Mouse (Mus musculus) cerebellum, adult 2 months (tissue): ENCODE data around the gene Csgalnact2.

ENCODE experiments used
- CTCF ChIP-seq: fragments of 200-500 bp; IDR thresholded peaks from 2 replicates; pipeline ENCODE4 v1.5.1; 2011; ENCODE audit warnings: low read depth, mild to moderate bottlenecking, control low read depth, low read length, moderate library complexity, borderline replicate concordance; ENCODE audit not compliant: insufficient read depth
- POLR2A ChIP-seq: fragments of 200-500 bp; IDR thresholded peaks from 2 replicates; pipeline ENCODE4 v1.6.1; 2011; ENCODE audit warnings: low read length, control low read depth, borderline replicate concordance; ENCODE audit not compliant: insufficient read depth

- TF ChIP-seq CTCF (peak; percentile 57), POLR2A (no peak)
Observed at GRCm38 (mm10) chr6:118099311-118099802, 39.6 kb downstream of the Csgalnact2 start.
